Mouse (Mus musculus) retina, embryonic 14.5 days (tissue): ENCODE measurements around the gene Rab6a.
"Not testable (repeated sequence)": the region's sequence is repeated elsewhere in the genome, so short reads cannot be mapped to it uniquely, and the experiment has no call there.

Source experiments
- DNase-seq: peaks from one replicate; pipeline ENCODE4 v3.0.0-alpha.2; 2015; ENCODE audit warnings: low spot score

Rab6a gene

GRCm38 (mm10) chr7:100607214-100608129 is at the start of gene Rab6a:
Gene Rab6a (plus strand): TSS chr7:100607410.
- peak; percentile 98 for DNase-seq

- DNase-seq = no peak
These were observed 47.9 kb upstream of the Rab6a start for GRCm38 (mm10) chr7:100559331-100559730.

GRCm38 (mm10) chr7:100561861-100562587 is 45.2 kb upstream of the Rab6a start:
- no peak for DNase-seq

- not testable (repeated sequence) for DNase-seq
These were observed 40.0 kb upstream of the Rab6a start for GRCm38 (mm10) chr7:100567238-100567637.

- no peak for DNase-seq
These were observed 37.3 kb upstream of the Rab6a start for GRCm38 (mm10) chr7:100569907-100570306.

GRCm38 (mm10) chr7:100570930-100571715 is 36.1 kb upstream of the Rab6a start:
- no peak for DNase-seq

GRCm38 (mm10) chr7:100572061-100572460 is 35.1 kb upstream of the Rab6a start:
- no peak for DNase-seq

GRCm38 (mm10) chr7:100572704-100573103 is 34.5 kb upstream of the Rab6a start:
- DNase-seq = no peak

GRCm38 (mm10) chr7:100578794-100579193 is 28.4 kb upstream of the Rab6a start:
- DNase-seq = no peak

- no peak for DNase-seq
These were observed 25.0 kb upstream of the Rab6a start for GRCm38 (mm10) chr7:100582235-100582634.

- DNase-seq = peak; percentile 92
These were observed 24.4 kb upstream of the Rab6a start for GRCm38 (mm10) chr7:100582727-100583236.

GRCm38 (mm10) chr7:100589816-100590215 is 17.4 kb upstream of the Rab6a start:
- DNase-seq = no peak

GRCm38 (mm10) chr7:100590504-100590844 is 16.7 kb upstream of the Rab6a start:
- no peak for DNase-seq

GRCm38 (mm10) chr7:100590845-100591521 is 16.2 kb upstream of the Rab6a start:
- DNase-seq = peak; percentile 81

GRCm38 (mm10) chr7:100591522-100591852 is 15.7 kb upstream of the Rab6a start:
- no peak for DNase-seq

GRCm38 (mm10) chr7:100593349-100593748 is 13.9 kb upstream of the Rab6a start:
- DNase-seq = no peak

GRCm38 (mm10) chr7:100600211-100600610 is 7.0 kb upstream of the Rab6a start:
- DNase-seq = no peak

GRCm38 (mm10) chr7:100608130-100608741 is 1.0 kb downstream of the Rab6a start, which contains the start of gene Mrpl48:
Gene Mrpl48 (minus strand): TSS chr7:100608301.
- DNase-seq = peak; percentile 54

GRCm38 (mm10) chr7:100608910-100609309 is 1.7 kb downstream of the Rab6a start:
- no peak for DNase-seq

- no peak for DNase-seq
These were observed 9.1 kb downstream of the Rab6a start for GRCm38 (mm10) chr7:100616121-100616857.
